Mouse (Mus musculus) kidney, adult 2 months (tissue): Measurements from ENCODE around the gene Ube4b. TPM values are rescaled to one million over a fixed set of nuclear protein-coding genes. Genes with fewer than 3 reads are reported as not detected.

Source experiments
- DNase-seq: peaks from one replicate; pipeline ENCODE4 v3.0.0; 2021
- H3K27ac ChIP-seq: fragments of 200-500 bp; 2 replicates; pipeline ENCODE4 v1.5.1; 2012; ENCODE audit warnings: low read depth, low read length, control low read depth, inconsistent platforms; ENCODE audit not compliant: insufficient read depth
- H3K27me3 ChIP-seq: fragments of 200-500 bp; replicated peaks from 2 replicates; pipeline ENCODE4 v1.6.1; 2012; ENCODE audit warnings: mild to moderate bottlenecking, moderate library complexity, low read length, inconsistent platforms; ENCODE audit not compliant: control insufficient read depth, insufficient read depth
- H3K36me3 ChIP-seq: fragments of 200-500 bp; 2 replicates; pipeline ENCODE4 v1.6.1; 2012; ENCODE audit warnings: mild to moderate bottlenecking, moderate library complexity, low read length, inconsistent platforms; ENCODE audit not compliant: control insufficient read depth, insufficient read depth
- H3K4me1 ChIP-seq: fragments of 200-500 bp; 2 replicates; pipeline ENCODE4 v1.6.1; 2011; ENCODE audit warnings: low read length; ENCODE audit not compliant: control insufficient read depth, insufficient read depth
- H3K4me3 ChIP-seq: fragments of 200-500 bp; 2 replicates; pipeline ENCODE4 v1.5.1; 2011; ENCODE audit warnings: mild to moderate bottlenecking, low read depth, low read length, control low read depth; ENCODE audit not compliant: insufficient read depth
- CTCF ChIP-seq: fragments of 200-500 bp; conservative IDR thresholded peaks from 2 replicates; pipeline ENCODE4 v1.5.1; 2011; ENCODE audit warnings: low read depth, mild to moderate bottlenecking, control low read depth, low read length, moderate library complexity, mixed read lengths; ENCODE audit not compliant: insufficient read depth, insufficient read length
- POLR2A ChIP-seq: fragments of 200-500 bp; IDR thresholded peaks from one replicate; pipeline ENCODE4 v1.6.1; 2011; ENCODE audit warnings: low read depth, low read length, control low read depth
- WGBS: fragments of 180-500 bp; shearing (Covaris S2); methylation state at CpG from one replicate; pipeline ENCODE4 v1.1.7; 2018; 5-methylcytosine and 5-hydroxymethylcytosine counted together
- polyA plus RNA-seq: library from polyadenylated mRNA; depleted of rRNA; stranded (reverse); fragments of >200 nt; gene quantifications from 2 replicates; pipeline ENCODE4 v1.2.3, GENCODE M21; 2012

Ube4b gene
- polyA plus RNA-seq, 1 experiment = 56.5 TPM

GRCm38 (mm10) chr4:149338137-149338536, 88.4 kb downstream of the Ube4b start:
- no peaks in the 10 kb centered on the region for H3K4me1 ChIP-seq
- H3K27ac ChIP-seq = no peak overlapping the region
- no peak for TF ChIP-seq POLR2A
- TF ChIP-seq CTCF = no peak
- DNase-seq = no peak
- WGBS = 85% methylated on average over 2 of the region's 2 CpGs
- H3K27me3 ChIP-seq = no peaks in the 10 kb centered on the region
- H3K4me3 ChIP-seq = no peak overlapping the region
- H3K36me3 ChIP-seq = peaks cover 3% of the 10 kb centered on the region

- no peak overlapping the region for H3K4me3 ChIP-seq
- WGBS = 77% methylated on average over 9 of the region's 9 CpGs
- no peak for TF ChIP-seq CTCF
- TF ChIP-seq POLR2A = no peak
- no peak overlapping the region for H3K27ac ChIP-seq
- H3K36me3 ChIP-seq = peaks cover 1% of the 10 kb centered on the region
- no peak for DNase-seq
- no peaks in the 10 kb centered on the region for H3K27me3 ChIP-seq
- no peaks in the 10 kb centered on the region for H3K4me1 ChIP-seq
Observed at GRCm38 (mm10) chr4:149337353-149337752, 89.2 kb downstream of the Ube4b start.

GRCm38 (mm10) chr4:149336302-149336701, 90.2 kb downstream of the Ube4b start:
- WGBS = 91% methylated on average over 7 of the region's 7 CpGs
- Histone ChIP-seq H3K4me3 (no peak overlapping the region), H3K27me3 (no peaks in the 10 kb centered on the region), H3K27ac (no peak overlapping the region), H3K4me1 (no peaks in the 10 kb centered on the region), H3K36me3 (no peaks in the 10 kb centered on the region; the same call in none of the 2 replicates)
- no peak for TF ChIP-seq CTCF
- TF ChIP-seq POLR2A = no peak
- no peak for DNase-seq

- Histone ChIP-seq H3K4me3 (no peak overlapping the region), H3K36me3 (no peaks in the 10 kb centered on the region; the same call in none of the 2 replicates), H3K4me1 (no peaks in the 10 kb centered on the region), H3K27ac (no peak overlapping the region), H3K27me3 (no peaks in the 10 kb centered on the region)
- WGBS = 90% methylated on average over 11 of the region's 11 CpGs
- TF ChIP-seq CTCF (no peak), POLR2A (no peak)
- no peak for DNase-seq
Observed at GRCm38 (mm10) chr4:149334881-149335280, 91.7 kb downstream of the Ube4b start.

- no peak overlapping the region for H3K27ac ChIP-seq
- no peak for TF ChIP-seq CTCF
- no peak for TF ChIP-seq POLR2A
- H3K36me3 ChIP-seq = peaks cover 3% of the 10 kb centered on the region
- WGBS = 88% methylated on average over 7 of the region's 7 CpGs
- no peaks in the 10 kb centered on the region for H3K27me3 ChIP-seq
- DNase-seq = no peak
- no peak overlapping the region for H3K4me3 ChIP-seq
- H3K4me1 ChIP-seq = no peaks in the 10 kb centered on the region
Observed at GRCm38 (mm10) chr4:149332726-149333125, 93.8 kb downstream of the Ube4b start.

GRCm38 (mm10) chr4:149330495-149330894, 96.1 kb downstream of the Ube4b start:
- no peak overlapping the region for H3K27ac ChIP-seq
- 98% methylated on average over 5 of the region's 5 CpGs for WGBS
- H3K27me3 ChIP-seq = no peaks in the 10 kb centered on the region
- TF ChIP-seq POLR2A = no peak
- 0 out of 2 replicates have a peak, but pooled peaks have one; percentile 11 for TF ChIP-seq CTCF
- H3K36me3 ChIP-seq = peaks cover 3% of the 10 kb centered on the region
- no peaks in the 10 kb centered on the region for H3K4me1 ChIP-seq
- H3K4me3 ChIP-seq = no peak overlapping the region
- DNase-seq = no peak

GRCm38 (mm10) chr4:149328735-149329134, 97.8 kb downstream of the Ube4b start:
- TF ChIP-seq POLR2A (no peak), CTCF (no peak)
- WGBS = 86% methylated on average over 4 of the region's 4 CpGs
- H3K4me1 ChIP-seq = no peaks in the 10 kb centered on the region
- no peak overlapping the region for H3K4me3 ChIP-seq
- no peak overlapping the region for H3K27ac ChIP-seq
- no peaks in the 10 kb centered on the region for H3K27me3 ChIP-seq
- H3K36me3 ChIP-seq = peaks cover 3% of the 10 kb centered on the region
- DNase-seq = no peak
